In genomic region chr11:96170711-96171379, GRCm38 (mm10) we compare ENCODE assay signal across 17 mouse cellular contexts. TPM values are rescaled to one million over a fixed set of nuclear protein-coding genes. Genes with fewer than 3 reads are reported as not detected.
"Had no signal": no experiment of that assay in that cellular context is flagged by ENCODE, and none has a peak within 500 bp of the region (broad histone marks: within the 10 kb centered on the region; RNA-seq: fewer than 3 reads in every experiment).

No protein-coding gene starts in this region.

- H3K4me3 ChIP-seq: kidney, embryonic 15.5 days; left cerebral cortex, adult 2 months; limb, embryonic 12.5 days; midbrain, embryonic 13.5 days; myocyte; neural tube, embryonic 13.5 days had no signal

- H3K9ac ChIP-seq: kidney, embryonic 15.5 days; limb, embryonic 12.5 days; liver, embryonic 14.5 days; midbrain, embryonic 13.5 days; neural tube, embryonic 13.5 days had no signal

- ATAC-seq: midbrain, embryonic 13.5 days had no signal

- DNase-seq: kidney, postnatal 14 days; lung, adult 18-20 months; retina, postnatal 1 day; right cerebral cortex, postnatal 4 days; spleen, adult 18-20 months; thymus, adult 18-20 months; thymus, postnatal 14 days had no signal

- H3K4me1 ChIP-seq: limb, embryonic 12.5 days; midbrain, embryonic 13.5 days; neural tube, embryonic 13.5 days had no signal

- H3K4me2 ChIP-seq: kidney, embryonic 15.5 days; limb, embryonic 12.5 days; midbrain, embryonic 13.5 days; neural tube, embryonic 13.5 days had no signal

- H3K9me3 ChIP-seq: kidney, embryonic 15.5 days; limb, embryonic 12.5 days; midbrain, embryonic 13.5 days; neural tube, embryonic 13.5 days had no signal

- H3K27ac ChIP-seq: kidney, embryonic 15.5 days; left cerebral cortex, adult 2 months; limb, embryonic 12.5 days; liver, embryonic 14.5 days; midbrain, embryonic 13.5 days; neural tube, embryonic 13.5 days had no signal

- H3K36me3 ChIP-seq: kidney, embryonic 15.5 days; limb, embryonic 12.5 days; midbrain, embryonic 13.5 days; neural tube, embryonic 13.5 days had no signal

RNA-seq across cellular contexts. Expression of gene Hoxb13, which starts 23.3 kb away (rescaled TPM):
- polyA plus RNA-seq: large intestine, adult 2 months; limb, embryonic 12.5 days; liver, embryonic 14.5 days; midbrain, embryonic 13.5 days; neural tube, embryonic 13.5 days; stomach, embryonic 14.5 days had no signal

RNA-seq across cellular contexts. Expression of gene Ttll6, which starts 37.3 kb away (rescaled TPM):
- polyA plus RNA-seq: kidney, embryonic 15.5 days; limb, embryonic 12.5 days; liver, adult 2 months; liver, embryonic 14.5 days; myocyte; neural tube, embryonic 13.5 days had no signal

RNA-seq across cellular contexts. Expression of gene Calcoco2, which starts 59.1 kb away (rescaled TPM):
- polyA plus RNA-seq: kidney, embryonic 15.5 days; large intestine, adult 2 months; limb, embryonic 12.5 days; liver, adult 2 months; liver, embryonic 14.5 days; midbrain, embryonic 13.5 days; myocyte; neural tube, embryonic 13.5 days; stomach, embryonic 14.5 days had no signal
